Mouse (Mus musculus) olfactory bulb, adult 2 months (tissue): ENCODE results near the gene Selenok. TPM values are rescaled to one million over a fixed set of nuclear protein-coding genes. Genes with fewer than 3 reads are reported as not detected.
A peak's percentile ranks its signal among the peaks of the same experiment; 100 is the strongest.

Source experiments
- H3K27ac ChIP-seq: fragments of 200-500 bp; 2 replicates; pipeline ENCODE4 v1.5.1; 2012; ENCODE audit warnings: low read depth, low read length; ENCODE audit not compliant: insufficient read depth
- H3K4me1 ChIP-seq: fragments of 200-500 bp; 2 replicates; pipeline ENCODE4 v1.6.1; 2012; ENCODE audit warnings: low read length; ENCODE audit not compliant: control insufficient read depth, insufficient read depth
- H3K4me3 ChIP-seq: fragments of 200-500 bp; 2 replicates; pipeline ENCODE4 v1.5.1; 2012; ENCODE audit warnings: mild to moderate bottlenecking, low read depth, low read length, moderate library complexity; ENCODE audit not compliant: insufficient read depth
- CTCF ChIP-seq: fragments of 200-500 bp; IDR thresholded peaks from 2 replicates; pipeline ENCODE4 v1.5.1; 2012; ENCODE audit warnings: low read depth, mild to moderate bottlenecking, low read length, moderate library complexity; ENCODE audit not compliant: insufficient read depth
- POLR2A ChIP-seq: fragments of 200-500 bp; IDR thresholded peaks from 2 replicates; pipeline ENCODE4 v1.6.1; 2012; ENCODE audit warnings: mild to moderate bottlenecking, low read depth, low read length, moderate library complexity; ENCODE audit not compliant: insufficient read depth
- WGBS: fragments of 180-500 bp; shearing (Covaris S2); methylation state at CpG from one replicate; pipeline ENCODE4 v1.1.7; 2018; 5-methylcytosine and 5-hydroxymethylcytosine counted together
- polyA plus RNA-seq: library from polyadenylated mRNA; stranded (reverse); fragments of >200 nt; gene quantifications from 2 replicates; pipeline ENCODE4 v1.2.4, GENCODE M21; 2012; ENCODE audit warnings: low replicate concordance; ENCODE audit not compliant: missing spikeins, insufficient read depth, insufficient read length

The Selenok gene
- polyA plus RNA-seq, 1 experiment, result not detected

- Histone ChIP-seq H3K4me3 (no peak overlapping the region), H3K4me1 (no peaks in the 10 kb centered on the region), H3K27ac (no peak overlapping the region)
- TF ChIP-seq CTCF (no peak), POLR2A (no peak)
These were observed 10.7 kb upstream of the Selenok start for GRCm38 (mm10) chr14:29957393-29957792.

- TF ChIP-seq POLR2A (no peak), CTCF (no peak)
- Histone ChIP-seq H3K27ac (peak overlapping the region; percentile 68), H3K4me1 (0 out of 2 replicates have a peak, but pooled peaks cover 4% of the 10 kb centered on the region), H3K4me3 (peak overlapping the region; percentile 82)
- 56% methylated on average over 7 of the region's 7 CpGs for WGBS
These were observed 497 bp upstream of the Selenok start for GRCm38 (mm10) chr14:29967611-29968010.

- Histone ChIP-seq H3K4me1 (0 out of 2 replicates have a peak, but pooled peaks cover 4% of the 10 kb centered on the region), H3K4me3 (no peak overlapping the region), H3K27ac (no peak overlapping the region)
- 91% methylated on average over 7 of the region's 7 CpGs for WGBS
- TF ChIP-seq CTCF (no peak), POLR2A (no peak)
These were observed 3.3 kb downstream of the Selenok start for GRCm38 (mm10) chr14:29971446-29971845.

GRCm38 (mm10) chr14:29971993-29972392, 3.9 kb downstream of the Selenok start:
- TF ChIP-seq POLR2A, result no peak
- TF ChIP-seq CTCF, result no peak
- 69% methylated on average over 5 of the region's 5 CpGs for WGBS
- Histone ChIP-seq H3K27ac (no peak overlapping the region), H3K4me3 (no peak overlapping the region), H3K4me1 (0 out of 2 replicates have a peak, but pooled peaks cover 4% of the 10 kb centered on the region)

GRCm38 (mm10) chr14:29976927-29977326, 8.8 kb downstream of the Selenok start:
- WGBS, result 97% methylated on average over 6 of the region's 6 CpGs
- Histone ChIP-seq H3K4me1 (0 out of 2 replicates have a peak, but pooled peaks cover 4% of the 10 kb centered on the region), H3K4me3 (no peak overlapping the region), H3K27ac (no peak overlapping the region)
- TF ChIP-seq CTCF (no peak), POLR2A (no peak)

GRCm38 (mm10) chr14:29978254-29979204, 10.4 kb downstream of the Selenok start, which contains the start of gene Actr8:
TSS of gene Actr8 (plus strand) at chr14:29978337.
- 1% methylated on average over 44 of the region's 44 CpGs for WGBS
- no peaks in the 10 kb centered on the region for H3K4me1 ChIP-seq
- peak within 1 kb of the TSS; percentile 94 for H3K4me3 ChIP-seq
- TF ChIP-seq CTCF (no peak), POLR2A (peak; percentile 71; the same call in 1 of the 2 replicates)
- H3K27ac ChIP-seq, result peak within 1 kb of the TSS; percentile 79

GRCm38 (mm10) chr14:29980447-29981205, 12.5 kb downstream of the Selenok start:
- WGBS, result 94% methylated on average over 10 of the region's 10 CpGs
- no peaks in the 10 kb centered on the region for H3K4me1 ChIP-seq
- no peak overlapping the region for H3K27ac ChIP-seq
- TF ChIP-seq CTCF, result no peak
- no peak for TF ChIP-seq POLR2A
- H3K4me3 ChIP-seq, result no peak overlapping the region

- no peak overlapping the region for H3K4me3 ChIP-seq
- 93% methylated on average over 4 of the region's 4 CpGs for WGBS
- no peak overlapping the region for H3K27ac ChIP-seq
- TF ChIP-seq POLR2A (no peak), CTCF (no peak)
- H3K4me1 ChIP-seq, result no peaks in the 10 kb centered on the region
These were observed 18.0 kb downstream of the Selenok start for GRCm38 (mm10) chr14:29986096-29986495.
